Mouse (Mus musculus) heart, postnatal 0 days (tissue): ENCODE data around the gene Oxtr.

Source experiments
- CTCF ChIP-seq: IDR thresholded peaks from 2 replicates; pipeline ENCODE4 v1.5.1; 2016; ENCODE audit warnings: antibody characterized with exemption, control low read depth, low read depth
- EP300 ChIP-seq: IDR thresholded peaks from 2 replicates; pipeline ENCODE4 v1.6.1; 2016; ENCODE audit warnings: antibody characterized with exemption, low read depth

- TF ChIP-seq CTCF (no peak), EP300 (no peak)
Measured at GRCm38 (mm10) chr6:112510346-112510745, 20.6 kb upstream of the Oxtr start.
